Mouse (Mus musculus) retina, postnatal 7 days (tissue): ENCODE data around the gene Bahcc1.

Experiments
- DNase-seq: peaks from one replicate; pipeline ENCODE4 v3.0.0-alpha.2; 2012; ENCODE audit warnings: low read depth, low spot score

Gene Bahcc1

DNA sequence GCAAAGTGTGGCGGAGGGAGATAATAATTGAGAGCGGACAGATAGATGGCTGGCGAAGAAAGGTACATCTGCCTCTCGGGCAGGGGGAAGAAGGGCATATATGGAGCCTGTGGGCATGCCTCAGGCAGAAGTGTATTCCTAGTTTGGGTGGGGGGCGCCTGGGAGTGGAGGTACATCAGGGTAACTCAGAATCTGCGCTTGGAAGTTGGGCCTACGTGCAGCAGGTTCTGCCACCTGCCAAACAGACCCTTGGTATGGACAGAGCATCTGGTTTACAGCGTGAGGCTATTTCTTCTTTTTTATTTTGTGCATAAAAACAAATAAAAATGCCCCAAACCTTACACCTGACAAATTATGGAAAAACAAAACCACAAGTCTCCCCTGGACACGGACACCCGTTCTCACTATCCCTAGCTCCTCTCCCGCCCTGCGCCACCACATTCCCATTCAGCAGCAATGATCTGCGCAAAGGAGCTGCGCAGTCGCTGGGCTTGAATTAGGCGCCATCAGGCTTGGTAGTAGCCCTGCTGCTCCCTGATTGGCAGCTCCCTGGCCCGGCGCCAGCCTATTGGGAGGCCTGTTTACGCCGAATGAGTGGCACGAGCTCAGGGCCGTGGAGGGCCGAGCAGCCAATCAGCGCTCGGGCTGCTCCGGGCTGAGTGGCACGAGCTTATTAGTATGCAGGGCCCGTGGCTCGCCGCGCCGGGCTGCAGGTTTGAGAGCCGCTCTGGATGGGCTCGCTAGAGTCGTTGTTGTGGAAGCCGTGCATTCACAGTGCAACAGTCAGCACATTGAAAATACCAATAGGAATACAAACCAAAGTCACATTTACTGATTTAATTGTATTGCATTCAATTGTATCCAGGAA lies at the start of gene Bahcc1:
Gene Bahcc1 (plus strand): TSS at position 718 of the 868 bp plus-strand sequence.
- DNase-seq, result peak; percentile 100

DNA sequence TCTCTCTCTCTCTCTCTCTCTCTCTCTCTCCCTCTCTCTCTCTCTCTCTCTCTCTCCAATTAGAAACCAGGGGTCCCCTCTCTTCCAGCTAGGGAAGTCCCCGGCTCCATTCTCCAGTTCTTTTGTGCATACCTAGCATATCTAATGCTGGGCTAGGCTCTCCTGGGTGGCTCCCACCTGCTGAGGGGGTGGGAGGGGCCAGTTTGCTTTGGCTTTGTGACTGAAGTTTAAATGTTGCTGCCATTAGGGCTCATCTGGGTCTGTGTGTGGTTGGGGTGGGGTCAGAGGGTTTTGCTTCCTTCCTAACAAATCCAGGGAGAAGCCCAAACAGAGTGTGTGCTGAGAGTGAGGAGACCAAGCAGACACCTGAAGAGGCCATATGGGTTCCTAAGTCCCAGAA lies 49.6 kb upstream of the Bahcc1 start:
- no peak for DNase-seq

DNA sequence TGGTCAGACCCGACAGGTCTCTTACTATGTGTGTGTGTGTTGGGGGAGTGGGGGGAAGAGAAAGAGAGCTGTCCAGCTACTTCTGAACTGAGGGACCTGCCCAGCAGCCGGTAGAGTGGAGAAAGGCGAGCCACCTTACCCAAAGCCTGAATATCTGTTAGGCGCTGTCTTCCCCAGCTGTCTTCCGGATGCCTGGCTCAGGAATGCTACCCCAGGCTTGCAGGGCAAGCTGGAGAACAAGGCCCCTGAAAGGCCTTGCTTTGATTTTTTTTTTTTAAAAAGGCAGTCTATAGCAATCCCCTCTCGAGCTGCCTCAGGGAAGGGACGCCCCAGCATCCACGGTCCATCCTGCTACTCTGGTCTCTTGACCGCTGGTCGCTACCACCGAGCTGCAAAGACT lies 49.0 kb upstream of the Bahcc1 start:
- no peak for DNase-seq

DNA sequence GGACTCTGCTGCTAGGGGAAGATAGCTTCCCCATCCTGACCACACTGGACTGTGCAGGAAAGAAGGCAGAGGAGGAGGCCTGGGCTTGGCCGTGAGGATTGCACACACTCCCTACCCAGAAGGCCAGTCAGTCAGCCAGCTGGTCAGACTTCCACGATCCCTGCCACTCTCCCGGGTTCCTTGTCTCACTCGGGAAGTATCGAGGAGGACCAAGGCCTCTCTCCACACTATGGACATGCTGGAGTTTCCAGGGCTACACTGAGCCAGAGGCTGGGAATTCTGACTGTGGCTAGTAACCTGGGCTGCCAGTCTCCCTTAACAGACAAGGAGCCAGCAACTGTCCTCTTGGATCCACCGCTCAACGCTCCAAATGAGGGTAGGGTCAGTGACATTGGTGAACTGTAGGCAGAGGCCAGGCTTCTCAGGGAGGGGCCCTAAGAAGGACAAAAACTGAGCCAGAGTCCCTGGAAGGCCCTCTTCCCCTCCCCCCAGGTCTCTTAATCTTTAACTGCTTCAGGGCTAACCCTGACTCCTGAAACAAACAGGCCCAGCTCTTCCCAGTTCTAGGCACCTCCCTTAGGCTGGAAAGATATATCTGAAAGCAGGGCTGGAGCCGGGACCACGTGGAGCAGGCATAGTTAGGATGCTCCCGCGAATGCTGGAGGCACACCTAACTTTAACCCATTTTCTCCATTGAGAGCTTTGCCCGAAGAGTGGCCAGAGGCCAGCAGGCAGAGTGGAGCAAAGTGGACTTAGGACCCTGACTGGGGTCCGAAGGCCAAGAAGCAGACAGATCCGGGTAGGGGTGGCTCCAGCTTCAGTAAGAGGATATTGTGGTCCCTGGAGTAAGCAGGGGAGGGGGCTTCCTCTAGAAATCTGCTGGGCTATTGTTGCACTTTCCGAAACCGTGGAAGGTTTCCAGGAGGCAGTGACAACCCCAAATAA lies 48.1 kb upstream of the Bahcc1 start:
- no peak for DNase-seq

DNA sequence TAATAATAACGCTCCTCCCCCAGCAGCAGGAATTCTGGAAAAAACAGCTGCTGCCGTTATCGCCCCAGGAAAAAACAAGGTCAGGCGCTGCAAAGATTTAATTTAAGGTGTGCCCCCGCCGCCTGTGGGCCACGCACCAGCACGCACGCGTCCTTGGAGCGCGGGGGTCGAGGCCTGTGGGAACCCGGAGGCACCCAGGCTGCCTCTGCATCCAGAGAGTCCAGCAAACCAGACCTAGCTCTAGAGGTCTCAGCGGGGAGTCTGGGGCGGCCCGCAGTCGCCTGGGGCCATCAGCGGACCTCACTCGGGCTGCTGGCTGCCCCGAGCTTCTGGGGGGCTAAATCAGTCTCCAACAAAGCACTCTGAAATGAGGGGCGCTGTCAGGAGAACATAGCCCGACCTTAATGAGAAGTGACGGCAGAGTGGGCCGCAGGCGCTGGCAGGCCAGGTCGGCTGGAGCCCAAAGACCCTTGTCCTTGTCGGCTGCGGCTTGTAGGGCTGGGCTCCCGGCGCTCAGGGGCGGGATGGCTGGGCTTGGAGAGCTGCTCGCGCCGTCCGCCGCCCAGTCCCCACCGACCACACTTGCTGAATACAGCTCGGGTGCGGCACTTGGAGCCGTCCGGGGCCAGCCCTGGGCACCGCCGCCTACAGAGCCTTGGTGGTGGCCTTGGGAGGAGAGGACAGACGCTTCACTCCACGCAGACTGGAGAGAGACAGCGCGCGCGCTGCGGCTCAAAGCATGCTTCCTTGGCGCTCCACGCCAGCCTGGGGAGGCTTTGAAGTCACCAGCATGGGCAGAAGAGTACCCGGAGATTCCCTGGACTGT lies 47.2 kb upstream of the Bahcc1 start:
- no peak for DNase-seq

DNA sequence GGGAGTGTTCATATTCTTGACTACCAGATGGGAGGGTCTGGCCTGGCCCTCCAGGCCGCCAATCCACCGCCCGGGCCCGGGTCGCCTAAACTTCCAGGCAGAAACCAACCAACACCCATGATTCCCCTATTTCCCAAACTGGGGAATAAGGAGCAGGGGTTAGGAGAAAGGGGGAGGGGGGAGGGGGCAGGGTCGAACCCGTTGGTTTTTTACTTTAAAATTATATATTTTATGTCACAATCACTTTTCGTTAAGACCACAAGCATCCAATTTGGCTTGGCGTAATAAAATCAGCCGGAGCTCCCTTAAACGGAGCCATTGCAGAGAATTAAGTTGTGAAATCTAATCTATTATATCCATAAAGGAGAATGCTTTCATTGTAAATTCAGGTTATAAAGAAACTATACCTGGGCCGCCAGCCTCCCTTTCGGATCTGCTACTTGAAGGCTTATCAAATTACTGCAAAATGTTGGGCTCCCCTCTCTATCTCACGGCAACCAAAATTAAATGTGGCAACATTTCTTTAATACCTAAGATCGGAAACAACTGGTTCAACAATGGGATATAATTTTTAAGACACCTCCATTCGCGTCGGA lies 46.5 kb upstream of the Bahcc1 start:
- no peak for DNase-seq

DNA sequence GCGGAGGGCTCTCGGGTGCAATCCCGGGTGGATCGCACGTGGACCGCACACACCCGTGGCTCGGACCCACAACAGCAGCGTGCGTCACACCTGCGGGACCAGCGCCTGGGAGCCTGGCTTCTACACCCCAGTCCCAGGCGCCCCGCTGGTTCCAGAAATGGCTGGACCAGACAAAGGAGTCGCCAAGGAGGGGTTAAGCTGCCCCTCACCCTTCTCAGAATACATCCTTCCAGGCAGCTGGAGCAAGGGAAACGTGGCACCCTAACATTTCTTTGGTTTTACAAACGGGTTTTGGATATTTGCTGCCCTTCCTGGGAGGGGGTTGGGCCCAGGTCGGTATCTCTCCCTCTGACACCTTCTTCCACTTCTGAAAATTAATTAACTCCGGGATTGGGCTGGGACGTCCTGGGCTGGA lies 45.9 kb upstream of the Bahcc1 start:
- DNase-seq, result no peak

DNA sequence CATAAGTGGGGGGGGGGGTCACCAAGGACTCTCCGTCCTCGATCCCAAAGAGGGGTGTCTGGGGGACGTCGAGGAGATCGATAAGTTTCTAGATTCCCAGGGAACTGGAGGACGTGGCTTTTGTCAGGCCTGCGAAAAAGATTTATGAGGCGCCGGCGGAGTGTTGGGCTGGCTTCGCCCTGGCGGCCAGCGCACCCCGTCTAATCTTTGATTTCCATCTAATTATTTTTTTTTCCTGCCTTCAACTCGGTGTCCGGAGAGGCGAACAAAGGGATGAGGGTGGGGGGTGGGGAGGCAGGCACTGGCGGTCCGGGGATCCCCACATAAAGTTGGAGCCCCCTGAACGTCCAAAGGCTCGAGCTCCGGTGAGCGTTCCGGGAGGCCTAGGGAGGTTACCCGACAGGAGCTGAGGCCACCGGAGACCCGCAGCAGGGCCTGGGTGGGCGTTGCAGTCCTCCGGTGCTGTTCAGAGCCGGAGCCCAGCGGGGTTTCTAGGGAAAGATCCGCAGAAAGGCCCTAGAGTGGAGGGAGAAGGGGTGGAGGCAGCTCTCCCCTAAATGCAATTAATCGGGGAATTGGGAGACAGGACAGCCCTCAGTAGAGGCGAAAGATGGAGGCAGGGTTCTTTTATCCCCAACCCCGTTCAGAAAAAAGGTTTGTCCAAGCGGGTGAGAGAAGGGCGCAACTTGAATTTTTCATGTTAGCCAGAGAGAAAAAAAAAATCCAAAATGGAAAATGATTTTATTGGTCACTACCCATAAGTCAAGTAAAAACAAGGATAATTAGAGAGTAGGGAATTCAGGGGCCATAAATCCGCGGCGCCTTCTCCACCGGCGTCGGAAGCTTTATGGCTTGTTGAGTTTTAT lies 45.3 kb upstream of the Bahcc1 start:
- DNase-seq, result no peak

DNA sequence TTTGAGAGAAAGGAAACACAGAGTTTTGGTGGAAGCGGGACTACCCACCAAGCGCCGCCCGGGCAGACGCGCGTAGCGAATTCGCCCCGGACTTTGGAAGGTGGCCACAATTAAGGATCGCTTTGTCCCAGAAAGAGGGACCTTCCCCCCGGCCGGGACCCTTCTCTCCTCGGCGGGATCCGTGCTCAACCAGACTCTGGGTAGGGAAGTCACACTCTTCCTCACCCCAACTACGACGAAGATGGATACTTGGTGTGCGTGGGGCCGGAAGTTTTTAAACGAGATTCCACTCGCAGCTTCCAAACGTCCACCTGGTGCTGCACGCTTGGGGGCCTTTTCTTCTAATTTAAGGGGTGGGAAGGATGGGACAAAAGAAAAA lies 44.7 kb upstream of the Bahcc1 start:
- no peak for DNase-seq

DNA sequence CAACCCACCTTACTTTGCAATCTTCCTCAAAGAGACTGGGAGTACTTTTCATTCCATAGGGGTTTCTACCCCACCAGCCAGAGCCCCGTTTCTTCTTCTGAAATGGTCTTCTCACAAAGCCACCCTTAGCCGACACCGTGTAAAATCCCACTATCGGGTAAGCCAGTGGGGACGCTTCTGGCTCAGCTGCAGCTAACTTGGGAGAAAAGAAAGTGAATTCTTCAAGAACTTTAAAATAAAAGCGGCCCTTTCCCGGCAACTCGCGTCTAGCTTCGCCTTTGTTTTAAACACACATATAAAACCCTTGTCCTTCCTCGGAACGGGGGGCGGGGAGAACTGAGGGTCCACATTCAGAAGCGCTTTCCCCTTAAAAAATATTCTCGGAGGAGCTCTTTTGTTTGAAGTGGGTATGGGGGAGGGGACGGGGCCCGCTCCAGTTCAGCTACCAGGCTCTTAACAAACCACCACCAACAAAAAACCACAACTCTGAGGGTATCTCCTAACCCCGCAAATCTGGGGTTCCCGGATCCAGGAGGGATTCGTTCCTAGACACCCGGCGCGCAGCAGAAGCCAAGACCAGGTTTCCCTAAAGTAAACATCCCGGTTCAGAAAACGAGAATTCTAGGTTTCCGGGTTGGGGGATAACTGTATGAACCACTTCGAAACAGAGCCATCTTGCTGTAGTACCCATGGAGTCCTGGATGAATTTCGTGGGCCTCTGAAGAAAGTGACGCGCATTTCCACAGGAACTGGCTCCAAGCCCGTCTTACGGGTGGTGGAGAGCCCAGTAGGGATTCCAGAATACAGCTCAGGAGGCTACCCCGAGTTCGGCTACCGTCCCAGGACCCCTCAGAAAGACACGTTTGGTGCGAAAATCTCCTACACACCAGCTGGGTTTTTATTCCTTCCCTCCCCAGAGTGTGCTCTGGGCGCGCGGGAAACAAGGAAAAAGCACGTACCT lies 44.0 kb upstream of the Bahcc1 start:
- DNase-seq, result no peak

DNA sequence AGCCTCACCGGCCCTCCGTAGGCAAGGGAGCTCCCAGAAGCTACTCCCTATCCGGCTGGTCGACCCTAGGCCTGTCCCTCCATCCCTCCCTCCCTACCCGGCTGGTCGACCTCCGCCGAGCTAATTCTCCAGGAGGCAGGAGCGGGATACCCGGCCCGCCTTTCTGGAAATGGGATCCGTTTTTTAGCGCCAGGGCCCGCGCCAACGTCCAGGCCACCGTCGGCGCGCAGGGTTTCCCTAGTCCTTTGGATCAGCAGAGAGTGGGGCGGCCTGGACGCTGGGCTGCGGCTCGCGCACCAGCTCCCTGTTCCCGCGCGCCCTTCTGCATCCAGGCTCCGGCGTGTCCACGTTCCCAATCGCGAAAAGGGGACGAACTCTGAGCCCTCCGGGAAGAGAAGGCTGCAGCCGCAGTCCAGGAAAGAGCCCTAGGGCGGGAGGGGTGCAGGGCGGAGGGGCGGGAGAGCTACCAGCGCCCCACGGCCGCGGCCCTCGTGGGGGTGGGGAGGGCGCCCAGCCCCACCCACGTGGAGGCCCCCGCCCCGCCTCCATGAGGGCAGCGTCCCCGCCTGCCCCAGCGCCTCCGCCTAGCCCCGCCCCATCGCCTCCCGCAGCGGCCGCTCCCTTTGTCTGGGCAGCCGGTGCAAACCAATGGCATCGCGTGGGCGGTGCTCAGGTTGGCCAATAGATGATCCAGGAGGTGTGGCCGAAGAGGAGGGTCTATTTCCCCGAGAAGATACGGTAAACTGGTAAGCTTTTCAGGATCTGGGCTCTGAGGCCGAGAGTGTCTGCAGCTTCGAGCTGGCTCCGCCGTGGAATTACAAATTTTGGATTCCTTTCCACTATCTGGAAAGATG lies 43.1 kb upstream of the Bahcc1 start:
- DNase-seq, result peak; percentile 94

DNA sequence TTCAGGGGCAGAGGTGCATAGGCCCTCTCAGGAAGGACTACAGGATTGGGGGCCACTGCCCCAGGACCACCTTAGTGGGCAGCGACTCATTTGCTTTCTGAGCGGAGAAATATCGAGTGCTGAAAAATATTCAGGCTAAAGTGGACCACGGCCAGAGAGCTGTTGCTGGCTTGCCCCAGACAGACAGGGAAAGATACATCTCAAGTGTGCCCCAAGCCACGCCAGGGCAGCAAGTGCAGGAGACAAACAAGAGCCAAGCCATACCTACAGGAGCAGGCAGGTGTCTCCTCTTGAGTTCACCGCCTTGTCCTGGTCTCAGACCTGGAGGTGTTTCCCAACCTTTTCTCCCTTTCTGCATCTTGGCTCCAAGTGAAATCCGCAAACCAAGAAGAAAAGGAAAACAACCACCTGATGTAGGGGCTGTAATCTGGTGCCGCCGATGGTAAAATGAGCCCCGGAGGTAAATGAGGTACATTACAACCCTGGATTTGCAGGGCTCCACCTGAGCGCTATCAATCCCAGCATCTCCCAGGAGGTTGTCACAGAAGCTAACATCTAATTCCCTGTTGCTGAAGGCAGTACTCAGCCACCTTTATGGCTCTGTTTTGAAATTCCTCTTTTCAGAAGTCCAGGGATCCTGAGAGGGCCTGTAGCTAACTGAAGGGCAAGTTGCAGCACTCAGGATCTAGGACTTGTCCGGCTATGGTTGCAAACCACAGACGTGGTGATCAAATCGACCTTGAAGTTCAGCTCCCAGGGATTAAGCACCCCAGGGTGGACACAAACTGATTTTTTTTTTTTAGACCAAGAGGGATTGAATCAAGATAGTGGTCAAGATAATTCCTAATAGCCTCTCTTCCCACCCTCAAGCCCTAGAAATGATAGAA lies 42.0 kb upstream of the Bahcc1 start:
- DNase-seq, result no peak

DNA sequence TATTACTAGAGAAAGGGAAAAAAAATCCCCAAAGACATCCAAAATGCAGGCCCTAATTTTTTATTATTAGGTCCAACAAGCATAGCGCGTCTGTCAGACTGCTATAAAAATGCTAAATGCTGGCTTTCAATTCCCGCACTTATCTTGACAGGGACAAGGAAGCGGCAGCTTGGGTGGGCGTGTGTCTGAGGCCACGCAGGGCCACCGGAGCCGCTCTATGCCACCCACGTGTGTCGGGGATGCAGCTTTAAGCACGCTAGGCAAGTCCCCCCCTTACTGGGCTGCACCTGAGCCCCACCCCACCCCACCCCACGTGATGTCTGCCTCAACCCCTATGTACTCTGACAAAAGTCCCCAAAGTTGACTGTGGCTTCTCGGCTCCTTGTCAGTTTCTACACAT lies 33.9 kb upstream of the Bahcc1 start:
- DNase-seq, result no peak

DNA sequence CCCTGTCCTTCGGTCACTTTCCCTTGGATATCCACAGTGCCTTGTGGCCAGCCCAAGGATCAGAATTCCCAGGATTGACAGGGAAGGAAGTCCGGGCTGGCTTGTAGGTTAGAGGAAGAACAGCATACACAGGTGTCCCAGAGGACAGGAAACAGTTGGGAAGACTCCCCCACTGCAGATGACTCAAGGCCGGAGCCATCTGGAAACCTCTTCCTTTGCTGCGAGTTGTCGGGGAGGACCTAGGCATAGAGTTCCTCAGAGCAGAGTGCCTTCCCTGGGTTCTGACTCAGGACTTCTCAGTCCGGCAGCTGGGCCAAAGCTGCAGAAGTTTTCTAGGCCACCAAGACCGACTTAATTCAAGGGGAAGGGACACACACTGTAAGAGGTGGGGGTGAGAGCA lies 33.0 kb upstream of the Bahcc1 start:
- DNase-seq, result no peak

DNA sequence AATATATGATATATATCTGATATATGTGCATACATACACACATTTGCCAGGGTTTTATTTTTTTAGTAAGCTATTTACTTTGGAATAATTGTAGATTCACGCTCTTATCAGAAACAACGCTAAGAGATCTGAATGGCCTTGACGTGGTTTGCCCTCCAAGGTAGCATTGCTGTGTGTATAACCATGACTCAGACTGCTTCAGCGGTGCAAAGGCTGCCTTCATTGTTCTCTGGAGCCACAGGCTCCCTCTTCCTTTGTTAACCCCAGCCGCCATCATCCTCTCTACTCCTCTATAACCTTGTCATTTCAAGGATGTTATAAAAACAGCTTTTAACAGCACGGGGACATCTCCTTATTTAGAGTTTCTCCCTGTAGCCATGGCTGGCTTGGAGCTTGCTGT lies 32.1 kb upstream of the Bahcc1 start:
- DNase-seq, result no peak

DNA sequence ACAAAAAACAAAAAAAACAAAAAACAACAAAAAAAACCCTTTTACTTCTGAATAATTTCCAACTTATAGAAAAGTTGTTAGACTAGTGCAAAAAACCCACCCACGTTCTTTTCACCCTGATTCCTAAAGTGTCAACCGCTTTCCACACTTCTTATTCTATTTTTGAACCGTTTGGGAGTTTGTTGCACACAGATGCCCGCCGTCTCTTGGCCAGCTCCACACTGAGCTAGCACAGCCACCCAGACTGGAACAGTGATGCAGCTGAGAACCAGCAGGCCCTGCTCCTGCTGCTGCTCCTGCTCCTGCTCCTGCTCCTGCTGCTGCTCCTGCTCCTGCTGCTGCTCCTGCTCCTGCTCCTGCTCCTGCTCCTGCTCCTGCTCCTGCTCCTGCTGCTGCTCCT lies 28.5 kb upstream of the Bahcc1 start:
- no peak for DNase-seq

DNA sequence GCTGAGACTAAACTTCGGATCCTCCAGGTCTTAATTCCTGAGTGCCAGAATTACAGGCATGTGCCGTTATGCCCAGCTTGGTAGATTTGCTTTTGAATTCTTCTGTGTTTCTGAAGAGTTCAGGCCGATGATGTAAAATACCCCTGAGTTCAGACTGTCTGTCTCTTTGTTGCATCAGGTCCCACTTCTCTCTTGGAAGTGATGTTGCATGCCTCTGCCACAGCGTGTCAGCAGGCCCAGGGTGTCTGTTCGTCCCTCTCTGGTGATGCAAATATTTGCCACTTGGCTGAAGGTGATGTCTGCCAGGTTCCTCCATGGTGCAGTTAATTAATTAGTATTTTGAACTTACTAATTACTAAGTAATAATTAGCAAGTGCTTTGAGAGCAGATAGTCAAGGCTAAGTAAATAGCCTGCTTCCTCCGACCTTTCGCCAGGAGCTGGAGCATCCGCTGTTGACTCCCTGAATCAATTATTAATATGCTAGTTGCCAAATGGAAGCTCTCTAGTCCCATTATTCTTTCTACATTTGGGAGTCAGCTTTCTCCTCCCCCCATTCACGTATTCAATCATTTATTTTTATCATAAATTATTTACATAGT lies 26.6 kb upstream of the Bahcc1 start:
- DNase-seq, result no peak
